Mouse (Mus musculus) layer of hippocampus, adult 8-10 months (tissue): ENCODE data around the gene Nit1. TPM values are rescaled to one million over a fixed set of nuclear protein-coding genes. Genes with fewer than 3 reads are reported as not detected.
A peak's percentile ranks its signal among the peaks of the same experiment; 100 is the strongest.

Experiments
- DNase-seq, 2 experiments: peaks; one replicate each; pipeline ENCODE4 v3.0.0; 2022; ENCODE audit warnings: low spot score in 2 of 2
- total RNA-seq, 4 experiments: library from RNA; stranded (reverse); gene quantifications; 2 replicates each; pipeline ENCODE4 v1.2.4; 2022

Nit1 gene
- total RNA-seq, 4 experiments from 2014 or later = 40.1 to 54.1 (median 45.6) TPM

DNA sequence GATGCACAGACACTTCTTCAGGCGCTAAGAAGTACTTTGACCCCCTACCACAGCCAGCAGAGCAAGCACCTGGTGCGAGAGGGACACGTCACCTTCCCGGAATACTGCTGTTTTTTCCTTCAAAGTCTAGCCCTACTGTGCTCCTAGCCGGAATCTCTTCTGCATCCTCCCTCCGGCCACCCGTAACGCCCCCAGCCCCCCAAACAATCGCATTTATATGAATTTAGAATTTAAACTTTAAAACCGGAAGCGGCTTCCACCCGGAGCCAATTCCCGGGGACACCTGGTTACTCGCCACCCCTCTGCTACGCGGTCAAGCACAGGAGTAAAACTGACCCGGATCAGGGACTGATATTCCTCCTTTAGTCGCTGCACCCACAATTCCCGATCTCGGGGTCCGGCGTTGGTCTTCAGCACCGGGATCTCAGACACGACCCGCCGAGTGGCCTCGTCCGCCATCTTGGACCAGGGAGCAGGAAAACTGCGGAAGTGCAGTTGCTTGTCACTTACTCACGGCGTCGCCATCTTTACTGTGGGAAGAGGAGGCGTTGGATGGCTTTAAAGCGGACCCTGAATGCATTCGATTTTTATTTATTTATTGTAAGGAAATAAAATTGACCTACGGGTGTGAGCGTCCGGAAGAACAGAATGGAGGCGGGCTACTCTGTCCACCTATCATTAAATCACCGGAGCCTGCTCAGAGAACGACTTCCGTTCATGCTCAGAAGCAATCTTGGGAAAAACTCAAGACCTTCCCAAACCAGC, 51.0 kb downstream of the Nit1 start, which contains the start of gene Ufc1:
Ufc1 (minus strand) TSS at position 727 of the 765 bp plus-strand sequence.
- peak; percentile 77 to 85 for DNase-seq

- DNase-seq = no peak
Measured at GRCm38 (mm10) chr1:171293906-171294297, 51.5 kb downstream of the Nit1 start.

DNA sequence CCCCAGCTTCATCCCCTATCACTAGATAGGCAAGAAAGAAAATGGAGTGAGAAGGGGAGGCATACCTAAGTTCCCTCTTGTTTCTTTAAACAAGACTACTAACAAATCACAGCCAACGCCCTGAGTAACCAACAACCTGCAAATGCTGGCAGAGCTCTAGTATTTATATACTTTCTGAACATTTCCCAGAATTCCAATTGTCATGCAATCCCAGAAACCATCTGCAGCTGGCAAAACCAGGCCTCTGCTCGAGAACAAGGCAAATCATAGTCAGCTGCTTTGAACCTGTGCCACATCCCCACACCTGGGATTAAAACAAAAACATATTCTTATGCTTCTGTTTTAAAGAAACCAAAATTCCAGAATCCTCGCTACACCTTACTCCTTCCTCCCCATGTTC, 52.1 kb downstream of the Nit1 start:
- peak in 1 of 2 experiments; percentile 4 for DNase-seq

DNA sequence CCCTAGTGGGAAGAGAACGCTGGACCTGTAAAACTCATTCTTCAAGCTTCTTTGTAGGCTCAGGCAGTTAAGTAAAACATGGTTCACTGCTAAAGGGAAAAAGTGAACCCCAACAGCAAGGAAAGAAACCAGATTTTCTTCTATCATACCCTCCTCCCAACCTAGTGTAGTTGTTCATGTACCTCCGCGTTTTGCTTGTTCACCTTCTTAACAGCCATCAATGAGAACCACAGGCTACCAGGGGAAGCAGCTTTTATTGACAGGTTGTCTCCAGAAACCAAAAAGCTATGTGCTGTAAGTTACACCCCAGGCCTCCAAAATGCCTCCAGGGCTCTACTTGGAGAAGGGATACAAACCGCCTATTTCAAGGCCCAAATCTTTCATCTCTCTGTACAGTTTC, 57.1 kb downstream of the Nit1 start:
- no peak for DNase-seq

Other genes with a start within 250 kb of the Nit1 start
- gene Cfap126, start 231.7 kb downstream of the Nit1 start, total RNA-seq = 1 to 10 TPM in 2 of 4 experiments, under 1 TPM in 2; 0.43 to 3.1 (median 1.3) TPM
- 100 to 1,000 TPM; 201 to 206 (median 203) TPM for gene Sdhc, start 195.0 kb downstream of the Nit1 start, total RNA-seq
- gene Mpz, start 194.9 kb downstream of the Nit1 start, total RNA-seq = not detected
- 10 to 100 TPM; 42.4 to 47.5 (median 44.4) TPM for gene Pcp4l1, start 149.4 kb downstream of the Nit1 start, total RNA-seq
- gene Nr1i3, start 131.7 kb downstream of the Nit1 start, total RNA-seq = under 1 TPM in 2 of 4 experiments, not detected in 2; 0.10 to 0.36 TPM
- gene Tomm40l, start 123.1 kb downstream of the Nit1 start, total RNA-seq = 10 to 100 TPM; 69.3 to 85.0 (median 74.9) TPM
- gene Apoa2, start 120.6 kb downstream of the Nit1 start, total RNA-seq = 1 to 10 TPM; 1.9 to 3.1 (median 2.5) TPM
- gene Fcer1g, start 111.3 kb downstream of the Nit1 start, total RNA-seq = 10 to 100 TPM; 10.9 to 95.1 (median 48.8) TPM
- 10 to 100 TPM; 11.6 to 13.7 (median 12.4) TPM for gene Adamts4, start 95.2 kb downstream of the Nit1 start, total RNA-seq
- 100 to 1,000 TPM; 263 to 286 (median 271) TPM for gene Ndufs2, start 94.3 kb downstream of the Nit1 start, total RNA-seq
- 10 to 100 TPM; 63.5 to 76.8 (median 70.2) TPM for gene B4galt3, start 75.3 kb downstream of the Nit1 start, total RNA-seq
- 10 to 100 TPM; 28.5 to 37.1 (median 33.3) TPM for gene Ppox, start 64.5 kb downstream of the Nit1 start, total RNA-seq
- 10 to 100 TPM; 53.7 to 63.6 (median 58.8) TPM for gene Usp21, start 57.7 kb downstream of the Nit1 start, total RNA-seq
- 100 to 1,000 TPM; 101 to 113 (median 108) TPM for gene Ufc1, start 50.6 kb downstream of the Nit1 start, total RNA-seq
- 10 to 100 TPM; 35.7 to 41.2 (median 38.2) TPM for gene Dedd, start 16.5 kb downstream of the Nit1 start, total RNA-seq
- gene Pfdn2, start within 50 bp of the Nit1 start, total RNA-seq = 100 to 1,000 TPM in 3 of 4 experiments, 10 to 100 TPM in 1; 97.7 to 171 (median 130) TPM
- gene Klhdc9, start 15.2 kb upstream of the Nit1 start, total RNA-seq = 10 to 100 TPM in 2 of 4 experiments, 1 to 10 TPM in 2; 5.1 to 11.7 (median 8.2) TPM
- gene Nectin4, start 24.5 kb upstream of the Nit1 start, total RNA-seq = 1 to 10 TPM; 5.6 to 7.6 (median 6.5) TPM
- gene Arhgap30, start 43.3 kb upstream of the Nit1 start, total RNA-seq = 1 to 10 TPM; 1.9 to 8.7 (median 4.9) TPM
- 100 to 1,000 TPM; 110 to 142 (median 124) TPM for gene Usf1, start 65.7 kb upstream of the Nit1 start, total RNA-seq
- gene Tstd1, start 73.2 kb upstream of the Nit1 start, total RNA-seq = 10 to 100 TPM in 1 of 4 experiments, 1 to 10 TPM in 3; 3.0 to 10.0 (median 4.6) TPM
- gene F11r, start 91.9 kb upstream of the Nit1 start, total RNA-seq = 10 to 100 TPM in 2 of 4 experiments, 1 to 10 TPM in 2; 4.8 to 18.6 (median 11.1) TPM
- 1 to 10 TPM; 5.1 to 6.3 (median 5.6) TPM for gene Alyref2, start 157.8 kb upstream of the Nit1 start, total RNA-seq
- not detected for gene Itln1, start 189.6 kb upstream of the Nit1 start, total RNA-seq
- 1 to 10 TPM in 2 of 4 experiments, not detected in 2; 1.5 to 1.6 TPM for gene Cd244a, start 213.5 kb upstream of the Nit1 start, total RNA-seq